Mouse (Mus musculus) heart, embryonic 15.5 days (tissue): ENCODE measurements around the gene Spata32. TPM values are rescaled to one million over a fixed set of nuclear protein-coding genes. Genes with fewer than 3 reads are reported as not detected.
A peak's percentile ranks its signal among the peaks of the same experiment; 100 is the strongest.
"Not testable (repeated sequence)": the region's sequence is repeated elsewhere in the genome, so short reads cannot be mapped to it uniquely, and the experiment has no call there.

ENCODE experiments used
- ATAC-seq: fragments of 200-750 bp; cut with Nextera tagmentation; replicated peaks from 2 replicates; pipeline ENCODE4 v1.8.0; 2017; ENCODE audit warnings: low read depth, moderate TSS enrichment; ENCODE audit not compliant: insufficient number of reproducible peaks, insufficient read depth, low FRiP score
- H3K27ac ChIP-seq: fragments of 300-500 bp; sonication (generic); 2 replicates; pipeline ENCODE4 v1.5.1; 2015; ENCODE audit warnings: mild to moderate bottlenecking, inconsistent platforms
- H3K27me3 ChIP-seq: fragments of 300-500 bp; sonication (generic); 2 replicates; pipeline ENCODE4 v1.6.1; 2015; ENCODE audit warnings: inconsistent platforms
- H3K36me3 ChIP-seq: fragments of 300-500 bp; sonication (generic); 2 replicates; pipeline ENCODE4 v1.6.1; 2015; ENCODE audit warnings: mild to moderate bottlenecking, inconsistent platforms
- H3K4me1 ChIP-seq: fragments of 300-500 bp; sonication (generic); replicated peaks from 2 replicates; pipeline ENCODE4 v1.6.1; 2015; ENCODE audit warnings: inconsistent platforms
- H3K4me2 ChIP-seq: fragments of 300-500 bp; sonication (generic); 2 replicates; pipeline ENCODE4 v1.6.1; 2015; ENCODE audit warnings: inconsistent platforms, mild to moderate bottlenecking, moderate library complexity
- H3K4me3 ChIP-seq: fragments of 300-500 bp; sonication (generic); 2 replicates; pipeline ENCODE4 v1.5.1; 2015; ENCODE audit warnings: mild to moderate bottlenecking, inconsistent platforms
- H3K9ac ChIP-seq: fragments of 300-500 bp; sonication (generic); 2 replicates; pipeline ENCODE4 v1.6.1; 2015; ENCODE audit warnings: mild to moderate bottlenecking, inconsistent platforms
- H3K9me3 ChIP-seq: fragments of 300-500 bp; sonication (generic); replicated peaks from 2 replicates; pipeline ENCODE4 v1.6.1; 2016; ENCODE audit warnings: inconsistent platforms
- WGBS: fragments of 180-500 bp; shearing (Covaris S2); methylation state at CpG from one replicate; pipeline ENCODE4 v1.1.7; 2015; ENCODE audit warnings: mixed read lengths; 5-methylcytosine and 5-hydroxymethylcytosine counted together
- polyA plus RNA-seq: library from polyadenylated mRNA; unstranded; fragments of >200 nt; fragmentation: Nextera tagmentation; extraction: Ambion mirVana; gene quantifications from 2 replicates; pipeline ENCODE4 v1.2.1, GENCODE M21; 2015

Spata32 gene
- polyA plus RNA-seq, 1 experiment from 2014 or later: not detected

- Histone ChIP-seq H3K36me3 (peaks cover 29% of the 10 kb centered on the region; the same call in 1 of the 2 replicates), H3K4me1 (peaks cover 7% of the 10 kb centered on the region), H3K9me3 (no peaks in the 10 kb centered on the region), H3K4me2 (no peak overlapping the region), H3K9ac (no peak overlapping the region), H3K27ac (no peak overlapping the region), H3K27me3 (no peaks in the 10 kb centered on the region), H3K4me3 (no peak overlapping the region)
- 80% methylated on average over 10 of the region's 10 CpGs for WGBS
- ATAC-seq: no peak
Measured at GRCm38 (mm10) chr11:103223444-103223843, 5.2 kb upstream of the Spata32 start.

GRCm38 (mm10) chr11:103222718-103223117 is 4.5 kb upstream of the Spata32 start:
- Histone ChIP-seq H3K4me1 (peaks cover 11% of the 10 kb centered on the region), H3K36me3 (peaks cover 27% of the 10 kb centered on the region; the same call in 1 of the 2 replicates)
- H3K4me2 ChIP-seq, H3K27ac ChIP-seq, H3K9ac ChIP-seq, ATAC-seq, H3K9me3 ChIP-seq, H3K4me3 ChIP-seq, H3K27me3 ChIP-seq: not testable (repeated sequence)
- WGBS: 87% methylated on average over 4 of the region's 4 CpGs

GRCm38 (mm10) chr11:103221437-103221836 is 3.2 kb upstream of the Spata32 start:
- Histone ChIP-seq H3K27me3 (no peaks in the 10 kb centered on the region), H3K4me3 (no peak overlapping the region), H3K4me1 (peaks cover 11% of the 10 kb centered on the region), H3K9ac (no peak overlapping the region), H3K27ac (no peak overlapping the region), H3K9me3 (no peaks in the 10 kb centered on the region), H3K36me3 (peaks cover 25% of the 10 kb centered on the region; the same call in 1 of the 2 replicates), H3K4me2 (no peak overlapping the region)
- ATAC-seq: no peak
- 84% methylated on average over 6 of the region's 6 CpGs for WGBS

GRCm38 (mm10) chr11:103219995-103220394 is 1.8 kb upstream of the Spata32 start:
- Histone ChIP-seq H3K4me1 (peaks cover 11% of the 10 kb centered on the region), H3K27ac (no peak overlapping the region), H3K27me3 (no peaks in the 10 kb centered on the region), H3K36me3 (peaks cover 21% of the 10 kb centered on the region; the same call in 1 of the 2 replicates), H3K9ac (no peak overlapping the region), H3K4me3 (no peak overlapping the region), H3K4me2 (no peak overlapping the region), H3K9me3 (no peaks in the 10 kb centered on the region)
- no peak for ATAC-seq
- 81% methylated on average over 4 of the region's 4 CpGs for whole genome bisulfite sequencing

GRCm38 (mm10) chr11:103219259-103219658 is 1.0 kb upstream of the Spata32 start:
- Histone ChIP-seq H3K4me2 (no peak overlapping the region), H3K36me3 (peaks cover 13% of the 10 kb centered on the region; the same call in 1 of the 2 replicates), H3K4me3 (no peak overlapping the region), H3K27ac (no peak overlapping the region), H3K4me1 (peaks cover 11% of the 10 kb centered on the region), H3K27me3 (no peaks in the 10 kb centered on the region), H3K9ac (no peak overlapping the region), H3K9me3 (no peaks in the 10 kb centered on the region)
- 87% methylated on average over 5 of the region's 5 CpGs for WGBS
- no peak for ATAC-seq

GRCm38 (mm10) chr11:103218517-103218901 is 277 bp upstream of the Spata32 start:
- ATAC-seq: no peak
- Histone ChIP-seq H3K9ac (peak overlapping the region; percentile 53; the same call in 1 of the 2 replicates), H3K27ac (no peak overlapping the region), H3K27me3 (no peaks in the 10 kb centered on the region), H3K4me1 (peaks cover 6% of the 10 kb centered on the region), H3K4me2 (peak overlapping the region; percentile 94), H3K36me3 (peaks cover 11% of the 10 kb centered on the region; the same call in 1 of the 2 replicates), H3K9me3 (no peaks in the 10 kb centered on the region), H3K4me3 (peak overlapping the region; percentile 57)
- WGBS: 30% methylated on average over 6 of the region's 6 CpGs

- H3K27ac ChIP-seq: no peak overlapping the region
- no peak for ATAC-seq
- peaks cover 4% of the 10 kb centered on the region; the same call in 1 of the 2 replicates for H3K36me3 ChIP-seq
- H3K27me3 ChIP-seq: no peaks in the 10 kb centered on the region
- WGBS: 65% methylated on average over 1 of the region's 1 CpGs
- H3K4me1 ChIP-seq: peaks cover 6% of the 10 kb centered on the region
- H3K9ac ChIP-seq: no peak overlapping the region
- no peaks in the 10 kb centered on the region for H3K9me3 ChIP-seq
- no peak overlapping the region for H3K4me3 ChIP-seq
- no peak overlapping the region for H3K4me2 ChIP-seq
Measured at GRCm38 (mm10) chr11:103215355-103215754, 2.9 kb downstream of the Spata32 start.

GRCm38 (mm10) chr11:103213712-103214111 is 4.5 kb downstream of the Spata32 start:
- H3K4me3 ChIP-seq: no peak overlapping the region
- peaks cover 6% of the 10 kb centered on the region for H3K4me1 ChIP-seq
- H3K27me3 ChIP-seq: no peaks in the 10 kb centered on the region
- H3K9me3 ChIP-seq: no peaks in the 10 kb centered on the region
- WGBS: 81% methylated on average over 5 of the region's 5 CpGs
- no peak overlapping the region for H3K4me2 ChIP-seq
- no peak for ATAC-seq
- no peak overlapping the region for H3K27ac ChIP-seq
- H3K9ac ChIP-seq: no peak overlapping the region
- no peaks in the 10 kb centered on the region for H3K36me3 ChIP-seq

GRCm38 (mm10) chr11:103210291-103210690 is 7.9 kb downstream of the Spata32 start:
- Histone ChIP-seq H3K27me3 (no peaks in the 10 kb centered on the region), H3K9ac (no peak overlapping the region), H3K9me3 (no peaks in the 10 kb centered on the region), H3K27ac (no peak overlapping the region), H3K36me3 (no peaks in the 10 kb centered on the region), H3K4me1 (no peaks in the 10 kb centered on the region), H3K4me3 (no peak overlapping the region), H3K4me2 (no peak overlapping the region)
- no peak for ATAC-seq
- 62% methylated on average over 8 of the region's 8 CpGs for WGBS

GRCm38 (mm10) chr11:103208458-103208857 is 9.8 kb downstream of the Spata32 start, which contains the start of gene 1700023F06Rik:
Gene 1700023F06Rik (minus strand): TSS chr11:103208558.
- Histone ChIP-seq H3K27me3 (no peaks in the 10 kb centered on the region), H3K9ac (no peak within 1 kb of the TSS), H3K4me3 (no peak within 1 kb of the TSS), H3K27ac (no peak within 1 kb of the TSS), H3K36me3 (no peaks in the 10 kb centered on the region), H3K4me1 (no peaks in the 10 kb centered on the region), H3K4me2 (no peak within 1 kb of the TSS), H3K9me3 (no peaks in the 10 kb centered on the region)
- ATAC-seq: no peak
- WGBS: 74% methylated on average over 3 of the region's 3 CpGs

GRCm38 (mm10) chr11:103206203-103206602 is 12.0 kb downstream of the Spata32 start:
- ATAC-seq: no peak

GRCm38 (mm10) chr11:103202376-103202775 is 15.9 kb downstream of the Spata32 start:
- Histone ChIP-seq H3K27ac (no peak overlapping the region), H3K9ac (no peak overlapping the region), H3K27me3 (peaks cover 38% of the 10 kb centered on the region), H3K36me3 (no peaks in the 10 kb centered on the region), H3K9me3 (no peaks in the 10 kb centered on the region), H3K4me1 (peaks cover 25% of the 10 kb centered on the region), H3K4me3 (no peak overlapping the region), H3K4me2 (no peak overlapping the region)
- ATAC-seq: no peak

More at GRCm38 (mm10) chr11:103206203-103206602, 12.0 kb downstream of the Spata32 start:
- Histone ChIP-seq H3K27me3 (peaks cover 1% of the 10 kb centered on the region; the same call in 1 of the 2 replicates), H3K4me1 (peaks cover 7% of the 10 kb centered on the region), H3K4me2 (no peak overlapping the region), H3K27ac (no peak overlapping the region), H3K9ac (no peak overlapping the region), H3K36me3 (no peaks in the 10 kb centered on the region), H3K4me3 (no peak overlapping the region), H3K9me3 (no peaks in the 10 kb centered on the region)
- 85% methylated on average over 6 of the region's 6 CpGs for WGBS
